Mouse (Mus musculus) intestine, embryonic 14.5 days (tissue): Measurements from ENCODE around the gene Tspan32. TPM values are rescaled to one million over a fixed set of nuclear protein-coding genes. Genes with fewer than 3 reads are reported as not detected.

Experiments
- ATAC-seq: fragments of 200-750 bp; cut with Nextera tagmentation; replicated peaks from 2 replicates; pipeline ENCODE4 v1.8.0; 2017; ENCODE audit warnings: low read depth, moderate number of reproducible peaks, moderate TSS enrichment, moderate library complexity; ENCODE audit not compliant: low FRiP score, low TSS enrichment
- DNase-seq: peaks from one replicate; pipeline ENCODE4 v3.0.0-alpha.2; 2018; ENCODE audit warnings: low spot score
- H3K27ac ChIP-seq: fragments of 300-500 bp; sonication (generic); 2 replicates; pipeline ENCODE4 v1.5.1; 2014; ENCODE audit warnings: low read depth, mild to moderate bottlenecking, control low read depth
- H3K27me3 ChIP-seq: fragments of 300-500 bp; sonication (generic); replicated peaks from 2 replicates; pipeline ENCODE4 v1.6.1; 2014; ENCODE audit warnings: low read length, control low read depth; ENCODE audit not compliant: control insufficient read depth, insufficient read depth
- H3K36me3 ChIP-seq: fragments of 300-500 bp; sonication (generic); 2 replicates; pipeline ENCODE4 v1.6.1; 2014; ENCODE audit warnings: low read length, control low read depth; ENCODE audit not compliant: control insufficient read depth, insufficient read depth
- H3K4me1 ChIP-seq: fragments of 300-500 bp; sonication (generic); replicated peaks from 2 replicates; pipeline ENCODE4 v1.6.1; 2014; ENCODE audit warnings: low read length, control low read depth, mixed read lengths; ENCODE audit not compliant: control insufficient read depth, insufficient read depth
- H3K4me2 ChIP-seq: fragments of 300-500 bp; sonication (generic); 2 replicates; pipeline ENCODE4 v1.6.1; 2014; ENCODE audit warnings: low read length
- H3K4me3 ChIP-seq: fragments of 300-500 bp; sonication (generic); 2 replicates; pipeline ENCODE4 v1.5.1; 2014; ENCODE audit warnings: low read depth, low read length, control low read depth, mixed read lengths
- H3K9ac ChIP-seq: fragments of 300-500 bp; sonication (generic); 2 replicates; pipeline ENCODE4 v1.6.1; 2014; ENCODE audit warnings: mild to moderate bottlenecking, low read length
- H3K9me3 ChIP-seq: fragments of 300-500 bp; sonication (generic); 2 replicates; pipeline ENCODE4 v1.6.1; 2016; ENCODE audit warnings: low read length, control low read depth; ENCODE audit not compliant: control insufficient read depth
- WGBS: fragments of 180-500 bp; shearing (Covaris S2); extraction: QIAGEN DNeasy Blood & Tissue Kit; methylation state at CpG from one replicate; pipeline ENCODE4 v1.1.7; 2014; 5-methylcytosine and 5-hydroxymethylcytosine counted together
- polyA plus RNA-seq: library from polyadenylated mRNA; unstranded; fragments of >200 nt; fragmentation: Nextera tagmentation; extraction: Ambion mirVana; gene quantifications from 2 replicates; pipeline ENCODE4 v1.2.1, GENCODE M21; 2014

The Tspan32 gene
- 1.5 and 1.6 TPM in 2 replicates for polyA plus RNA-seq

DNA sequence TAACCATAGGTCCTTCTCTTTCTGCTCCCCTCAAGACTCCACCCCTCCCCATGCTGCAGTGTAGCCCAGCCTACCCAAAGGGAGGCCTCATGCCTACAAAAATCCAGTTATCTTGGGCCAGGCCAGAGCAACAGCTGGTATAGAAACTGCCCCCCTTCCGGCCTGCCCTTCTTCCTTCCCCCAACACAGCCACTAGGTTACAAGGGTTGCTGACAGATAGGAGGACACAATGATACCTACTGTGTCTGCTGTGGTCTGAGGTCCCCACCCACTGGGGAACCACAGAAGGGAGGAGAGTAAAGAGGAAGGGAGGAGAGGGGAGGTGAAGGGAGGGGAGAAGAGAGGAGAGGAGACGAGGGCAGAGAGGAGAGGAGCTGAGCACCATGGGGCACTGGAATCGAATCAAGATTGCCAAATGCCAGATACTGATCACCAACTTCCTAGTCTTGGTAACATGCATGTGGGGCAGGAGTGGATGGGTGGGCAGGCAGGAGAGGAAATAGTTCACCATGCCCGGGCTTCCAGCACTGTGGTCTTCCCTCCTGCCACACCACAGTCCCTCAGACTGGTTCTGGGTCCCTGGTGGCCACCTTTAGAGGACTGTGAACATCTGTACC is at the start of gene Tspan32:
Tspan32 (plus strand) TSS at position 320 of the 617 bp plus-strand sequence.
- ATAC-seq (no peak), DNase-seq (no peak)
- H3K4me3 ChIP-seq: no peak within 1 kb of the TSS
- H3K4me2 ChIP-seq: no peak within 1 kb of the TSS
- no peak within 1 kb of the TSS for H3K9ac ChIP-seq
- WGBS: 70% methylated on average over 4 of the region's 4 CpGs
- peaks cover 23% of the 10 kb centered on the region for H3K4me1 ChIP-seq
- H3K27ac ChIP-seq: no peak within 1 kb of the TSS
- no peaks in the 10 kb centered on the region for H3K36me3 ChIP-seq
- H3K27me3 ChIP-seq: no peaks in the 10 kb centered on the region
- H3K9me3 ChIP-seq: no peaks in the 10 kb centered on the region

DNA sequence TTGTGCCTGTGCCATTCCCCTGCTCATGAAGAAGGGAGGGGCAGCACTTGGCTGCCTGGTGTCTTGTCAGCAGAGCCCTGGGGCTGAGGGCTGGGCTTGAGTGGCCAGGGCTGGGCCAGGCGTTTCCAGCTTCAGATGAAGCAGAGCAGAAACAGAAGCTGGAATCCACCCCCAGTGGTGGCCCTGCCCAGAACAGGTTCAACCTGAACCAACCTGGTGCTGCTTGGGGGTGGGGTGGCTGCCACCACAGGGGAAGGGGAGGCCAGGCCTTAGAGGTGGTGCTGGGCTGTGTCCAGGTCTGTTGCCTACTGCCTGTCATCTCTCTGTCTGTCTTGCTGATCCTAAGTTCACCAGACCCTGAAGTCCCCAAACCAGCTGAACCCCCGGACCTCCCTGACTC is 48.8 kb upstream of the Tspan32 start:
- no peaks in the 10 kb centered on the region for H3K27me3 ChIP-seq
- no peak overlapping the region for H3K4me2 ChIP-seq
- 67% methylated on average over 2 of the region's 2 CpGs for WGBS
- no peak overlapping the region for H3K9ac ChIP-seq
- ATAC-seq (no peak), DNase-seq (no peak)
- H3K27ac ChIP-seq: no peak overlapping the region
- H3K4me1 ChIP-seq: no peaks in the 10 kb centered on the region
- no peak overlapping the region for H3K4me3 ChIP-seq
- no peaks in the 10 kb centered on the region for H3K9me3 ChIP-seq
- H3K36me3 ChIP-seq: no peaks in the 10 kb centered on the region

DNA sequence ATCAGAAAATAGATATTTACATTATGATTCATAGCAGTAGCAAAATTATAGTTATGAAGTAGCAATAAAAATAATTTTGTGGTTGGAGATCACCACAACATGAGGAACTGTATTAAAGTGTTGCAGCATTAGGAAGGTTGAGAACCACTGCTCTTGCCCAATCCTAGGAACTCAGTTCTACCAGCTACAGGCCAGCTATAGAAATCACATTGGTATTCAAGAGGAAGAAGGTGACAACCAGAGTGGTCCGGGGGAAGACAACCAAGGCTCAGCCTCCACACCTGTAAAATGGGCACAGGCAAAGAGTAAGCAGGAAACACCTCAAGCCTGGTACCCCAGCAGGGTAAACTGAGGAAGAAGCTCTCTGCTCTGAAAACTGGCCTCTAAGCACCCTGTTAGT is 46.0 kb upstream of the Tspan32 start:
- H3K9ac ChIP-seq: no peak overlapping the region
- no peak overlapping the region for H3K4me3 ChIP-seq
- H3K4me1 ChIP-seq: no peaks in the 10 kb centered on the region
- 87% methylated on average over 1 of the region's 1 CpGs for WGBS
- ATAC-seq (no peak), DNase-seq (no peak)
- H3K4me2 ChIP-seq: no peak overlapping the region
- no peaks in the 10 kb centered on the region for H3K36me3 ChIP-seq
- peaks cover 8% of the 10 kb centered on the region; the same call in 1 of the 2 replicates for H3K27me3 ChIP-seq
- no peak overlapping the region for H3K27ac ChIP-seq
- H3K9me3 ChIP-seq: no peaks in the 10 kb centered on the region

DNA sequence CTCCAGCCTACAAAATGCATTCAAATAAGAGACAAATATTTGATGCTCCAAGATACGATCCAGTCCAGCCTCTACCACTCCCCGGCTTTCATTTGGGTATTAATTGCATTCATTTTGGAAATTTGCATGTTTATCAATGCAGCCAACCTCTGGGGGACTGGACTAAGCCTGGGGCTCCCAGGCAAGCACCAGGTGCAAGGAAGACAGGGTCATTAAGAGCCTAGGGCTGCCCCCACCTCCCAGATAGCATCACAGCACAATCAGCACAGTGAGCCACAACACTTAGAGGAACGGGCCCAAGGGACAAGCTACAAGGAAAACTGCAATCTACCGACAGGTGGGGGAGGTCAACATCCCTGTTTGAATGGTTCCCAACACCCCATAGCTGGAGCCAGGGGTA is 45.1 kb upstream of the Tspan32 start:
- Histone ChIP-seq H3K4me1 (no peaks in the 10 kb centered on the region), H3K9ac (no peak overlapping the region), H3K9me3 (no peaks in the 10 kb centered on the region), H3K36me3 (no peaks in the 10 kb centered on the region), H3K4me3 (no peak overlapping the region), H3K4me2 (no peak overlapping the region), H3K27ac (no peak overlapping the region), H3K27me3 (peaks cover 14% of the 10 kb centered on the region)
- WGBS: 70% methylated on average over 4 of the region's 4 CpGs
- DNase-seq (no peak), ATAC-seq (no peak)

DNA sequence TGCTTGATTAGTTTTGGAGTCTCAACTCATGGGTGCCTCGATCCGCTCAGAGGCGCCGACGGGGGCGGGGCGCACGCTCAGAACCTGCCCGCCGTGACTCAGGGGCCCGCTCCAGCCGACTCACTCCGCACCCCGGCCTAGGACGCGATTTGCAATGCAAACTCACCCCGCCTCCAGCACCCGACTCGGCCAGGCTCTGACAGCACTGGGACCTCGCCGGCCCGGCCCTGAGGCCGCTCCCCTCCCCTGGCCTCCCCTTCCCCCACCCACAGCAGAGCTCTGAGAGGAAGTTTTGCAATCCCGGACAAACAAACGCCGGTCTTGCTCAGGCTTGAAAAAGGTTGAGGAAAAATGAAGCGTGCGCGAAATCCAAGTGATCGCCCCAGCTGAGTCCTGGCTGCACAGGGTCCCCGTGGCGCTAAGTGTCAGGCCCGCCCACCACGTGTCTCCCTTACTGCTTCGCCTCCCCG is 37.4 kb upstream of the Tspan32 start:
- 0% methylated on average over 36 of the region's 36 CpGs for WGBS
- peak overlapping the region; percentile 25; the same call in 1 of the 2 replicates for H3K9ac ChIP-seq
- no peak overlapping the region for H3K27ac ChIP-seq

DNA sequence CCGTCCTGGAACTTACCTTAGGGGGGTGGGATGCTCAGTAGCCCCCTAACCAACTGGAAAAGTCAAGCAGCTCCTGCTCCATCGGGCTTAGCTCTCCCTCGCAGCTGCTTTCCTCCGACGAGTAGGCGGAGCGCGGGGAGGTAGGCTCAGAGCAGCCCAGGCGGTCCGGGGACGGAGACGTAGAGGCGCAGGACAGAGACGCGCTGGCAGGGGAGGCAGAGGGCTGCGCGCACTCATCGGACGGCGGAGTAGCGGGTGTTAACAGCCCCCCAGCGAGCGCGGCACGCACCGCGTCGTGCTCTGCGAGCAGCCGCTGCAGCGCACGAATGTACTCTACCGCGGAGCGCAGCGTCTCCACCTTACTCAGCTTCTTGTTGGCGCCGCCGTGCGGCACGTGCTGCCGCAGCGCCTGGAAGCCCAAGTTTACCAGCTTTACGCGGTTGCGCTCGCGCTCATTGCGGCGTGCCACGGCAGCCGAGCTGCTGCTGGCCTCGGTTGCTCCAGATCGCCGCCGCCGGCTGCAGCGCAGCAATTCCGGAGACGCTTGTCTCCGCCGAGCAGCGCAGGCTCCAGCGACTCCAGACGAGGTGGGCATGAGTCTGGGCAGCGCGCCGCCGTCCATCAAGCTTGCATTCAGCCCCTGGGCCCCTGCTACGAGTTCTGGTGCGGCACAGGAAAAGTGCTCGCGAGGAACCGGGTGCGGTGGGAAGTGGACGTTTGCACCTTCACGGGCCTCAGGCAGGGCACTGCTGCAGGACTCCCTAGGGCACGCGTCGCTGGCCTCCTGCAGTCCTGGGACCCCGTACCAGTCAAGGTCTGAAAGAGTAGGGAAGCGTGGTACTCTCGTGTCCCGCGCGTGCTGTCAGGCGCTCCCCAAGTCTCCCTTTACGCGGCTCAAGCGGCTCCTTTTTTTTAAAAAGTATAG is 36.7 kb upstream of the Tspan32 start:
- peaks cover 13% of the 10 kb centered on the region for H3K4me1 ChIP-seq
- H3K27me3 ChIP-seq: peaks cover 81% of the 10 kb centered on the region
- H3K27ac ChIP-seq: no peak overlapping the region
- peak overlapping the region; percentile 94 for H3K4me2 ChIP-seq
- WGBS: under 1% methylated on average over 90 of the region's 90 CpGs
- DNase-seq (peak; percentile 85), ATAC-seq (peak; percentile 57)
- H3K9ac ChIP-seq: peak overlapping the region; percentile 34; the same call in 1 of the 2 replicates
- H3K36me3 ChIP-seq: no peaks in the 10 kb centered on the region
- peak overlapping the region; percentile 45 for H3K4me3 ChIP-seq
- H3K9me3 ChIP-seq: no peaks in the 10 kb centered on the region

More for the DNA sequence above, 37.4 kb upstream of the Tspan32 start:
- DNase-seq: peak; percentile 72
- Histone ChIP-seq H3K9me3 (no peaks in the 10 kb centered on the region), H3K4me3 (peak overlapping the region; percentile 45), H3K4me2 (peak overlapping the region; percentile 94), H3K27me3 (peaks cover 84% of the 10 kb centered on the region), H3K36me3 (no peaks in the 10 kb centered on the region), H3K4me1 (peaks cover 13% of the 10 kb centered on the region)
- peak; percentile 63 for ATAC-seq

DNA sequence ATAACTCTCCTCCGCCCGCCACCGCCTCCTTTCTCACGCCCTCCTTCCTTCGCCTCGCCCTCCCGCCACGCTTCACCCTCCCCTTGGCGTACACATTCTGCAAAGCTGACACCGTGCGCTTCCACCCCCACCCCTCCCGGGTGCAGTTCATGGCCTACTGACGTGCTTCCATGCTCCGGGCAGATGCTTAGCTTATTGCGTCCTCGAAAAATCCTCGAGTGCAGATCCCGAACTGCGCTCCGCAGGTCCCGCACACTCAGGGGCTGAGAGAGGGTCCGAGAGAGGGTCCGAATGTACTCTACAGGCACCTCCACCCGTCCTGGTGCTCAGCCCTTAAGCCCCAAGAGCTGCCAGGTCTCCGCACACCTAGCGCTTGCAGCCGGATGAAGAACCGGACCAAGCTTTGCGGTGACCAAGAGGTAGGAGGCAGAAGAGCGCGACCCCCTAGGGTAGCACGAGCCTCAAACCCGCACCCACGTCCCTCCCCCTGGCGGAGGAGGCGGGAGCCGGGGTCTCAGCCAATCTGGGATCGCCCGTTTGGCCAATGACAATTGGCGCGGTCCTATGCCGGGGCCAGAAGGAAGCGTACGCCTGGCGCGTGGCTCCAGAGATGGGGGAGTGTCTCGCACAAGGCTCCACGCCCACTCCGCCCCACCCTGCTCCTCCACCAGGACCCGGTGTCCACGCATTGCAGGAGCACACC is 35.9 kb upstream of the Tspan32 start, which contains the start of gene Ascl2:
Ascl2 (minus strand) TSS at position 456 of the 703 bp plus-strand sequence.
- H3K9me3 ChIP-seq: no peaks in the 10 kb centered on the region
- ATAC-seq (peak; percentile 45), DNase-seq (peak; percentile 74)
- H3K4me1 ChIP-seq: peaks cover 13% of the 10 kb centered on the region
- under 1% methylated on average over 51 of the region's 51 CpGs for WGBS
- H3K9ac ChIP-seq: peak within 1 kb of the TSS; percentile 27; the same call in 1 of the 2 replicates
- H3K36me3 ChIP-seq: no peaks in the 10 kb centered on the region
- H3K27ac ChIP-seq: no peak within 1 kb of the TSS
- peaks cover 76% of the 10 kb centered on the region for H3K27me3 ChIP-seq
- H3K4me2 ChIP-seq: peak within 1 kb of the TSS; percentile 94
- peak within 1 kb of the TSS; percentile 45 for H3K4me3 ChIP-seq

DNA sequence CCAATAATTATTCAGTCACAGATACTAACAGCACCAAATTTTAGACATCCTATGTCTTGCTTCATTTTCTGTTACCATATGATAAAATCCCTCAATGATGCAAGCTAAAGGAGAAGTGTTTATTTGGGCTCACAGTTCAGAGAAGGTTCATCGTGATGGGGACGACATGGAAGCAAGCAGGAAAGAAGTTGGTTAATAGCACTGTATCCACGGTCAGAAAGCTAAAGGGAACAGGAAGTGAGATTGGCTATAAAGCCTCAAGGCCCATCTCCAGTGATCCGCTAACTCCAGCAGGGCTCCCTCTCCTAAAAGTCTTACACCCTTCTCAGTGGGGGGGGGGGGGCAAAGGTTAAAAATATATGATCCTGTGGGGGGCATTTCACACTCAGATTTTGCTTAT is 22.9 kb upstream of the Tspan32 start:
- Histone ChIP-seq H3K4me3 (no peak overlapping the region), H3K27ac (no peak overlapping the region), H3K4me1 (no peaks in the 10 kb centered on the region), H3K9ac (no peak overlapping the region), H3K36me3 (no peaks in the 10 kb centered on the region), H3K27me3 (no peaks in the 10 kb centered on the region; the same call in 1 of the 2 replicates), H3K9me3 (no peaks in the 10 kb centered on the region), H3K4me2 (no peak overlapping the region)
- WGBS: 74% methylated on average over 4 of the region's 4 CpGs
- ATAC-seq: no peak
- DNase-seq: no peak
